Mouse (Mus musculus) layer of hippocampus, adult 9-10 months (tissue): ENCODE data around the gene Ubash3b.

Experiments
- DNase-seq: peaks from one replicate; pipeline ENCODE4 v3.0.0; 2022; ENCODE audit warnings: low spot score

Ubash3b gene

GRCm38 (mm10) chr9:41166886-41167285, 5.4 kb upstream of the Ubash3b start:
- DNase-seq, result no peak

- DNase-seq, result no peak
These were observed 866 bp upstream of the Ubash3b start for GRCm38 (mm10) chr9:41162363-41162762.

- DNase-seq, result no peak
These were observed 841 bp downstream of the Ubash3b start for GRCm38 (mm10) chr9:41160536-41161176.

DNA sequence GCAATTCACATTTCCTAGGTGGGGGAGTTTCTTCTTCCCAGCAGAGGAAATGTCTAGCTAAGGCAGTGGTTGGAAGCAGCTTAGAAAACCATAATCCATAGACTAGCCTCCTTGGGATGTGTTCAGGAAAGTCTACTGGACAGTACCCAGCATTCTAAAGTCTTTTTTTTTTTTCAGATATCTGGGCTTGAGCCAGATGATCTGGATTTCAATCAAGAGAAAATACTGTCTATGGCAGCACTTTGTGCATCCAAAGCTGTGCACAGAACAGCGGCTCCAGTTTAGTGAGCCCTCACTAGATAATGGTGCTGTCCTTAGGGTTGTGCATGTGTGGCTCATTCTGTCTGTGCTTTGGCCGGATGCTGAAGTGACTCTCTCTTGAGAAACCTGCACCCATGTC, 2.3 kb downstream of the Ubash3b start:
- DNase-seq, result no peak

GRCm38 (mm10) chr9:41157872-41158567, 3.5 kb downstream of the Ubash3b start:
- no peak for DNase-seq

DNA sequence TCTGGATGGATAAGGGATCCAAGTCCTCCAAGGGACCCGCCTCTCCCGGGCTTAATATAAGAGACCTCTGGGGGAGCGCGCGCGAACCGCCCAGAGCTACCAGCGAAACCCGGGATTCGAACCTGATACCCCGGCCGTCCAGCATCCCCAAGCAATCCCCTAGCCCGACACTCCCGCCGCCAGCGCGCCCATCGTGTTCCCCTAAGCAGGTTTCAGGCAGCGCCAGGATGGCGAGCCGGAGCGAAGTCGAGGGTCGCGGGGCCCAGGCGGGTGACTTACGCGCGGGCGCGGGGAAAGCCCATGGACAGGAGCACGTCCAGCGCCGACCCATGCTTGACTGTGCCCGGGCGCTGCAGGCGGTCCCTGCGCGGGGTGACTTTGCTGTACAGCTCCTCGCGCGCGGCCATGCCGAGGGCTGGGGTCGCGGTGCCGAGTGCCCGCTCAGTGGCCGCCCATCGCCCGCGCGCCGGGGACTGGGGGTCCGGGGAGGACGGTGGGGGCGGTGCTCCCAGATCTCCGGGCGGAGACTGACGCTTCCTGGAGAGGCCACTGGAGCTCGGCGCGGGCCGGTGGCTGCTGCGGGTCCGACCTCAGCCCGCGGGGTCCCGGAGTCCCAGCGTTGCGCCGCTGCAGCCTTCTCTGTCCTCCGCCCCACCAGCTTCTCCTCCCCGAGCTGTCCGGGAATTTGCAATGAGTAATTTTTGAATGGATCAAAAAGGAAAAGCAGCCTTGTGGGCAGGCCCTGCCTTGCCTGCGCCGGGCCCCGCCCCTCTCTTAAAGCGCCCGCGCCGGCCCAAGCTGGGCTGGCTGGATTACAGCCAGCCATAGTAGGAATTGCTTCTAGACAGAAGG, 4.3 kb downstream of the Ubash3b start:
- no peak for DNase-seq

- DNase-seq, result no peak
These were observed 4.8 kb downstream of the Ubash3b start for GRCm38 (mm10) chr9:41156720-41157019.

GRCm38 (mm10) chr9:41156006-41156719, 5.3 kb downstream of the Ubash3b start:
- no peak for DNase-seq

DNA sequence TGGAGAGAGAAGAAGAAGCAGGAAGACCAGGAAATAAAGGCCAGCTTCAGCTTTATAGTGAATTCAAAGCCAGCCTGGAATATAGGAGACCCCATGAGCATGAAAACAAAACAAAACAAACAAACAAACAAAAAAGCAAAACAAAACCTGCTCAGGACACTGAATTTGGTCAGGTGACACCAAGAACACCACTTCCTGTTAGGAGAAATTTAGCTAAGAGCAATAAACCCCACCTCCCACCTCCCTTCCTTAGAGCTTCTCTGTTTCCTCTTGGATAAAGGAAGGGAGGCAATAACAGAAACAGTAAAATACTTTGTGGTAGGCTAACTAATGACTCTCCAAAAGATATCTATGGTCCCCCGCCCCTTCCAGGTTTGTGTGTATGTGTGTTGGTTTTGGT, 7.5 kb downstream of the Ubash3b start:
- no peak for DNase-seq

- DNase-seq, result no peak
These were observed 8.4 kb downstream of the Ubash3b start for GRCm38 (mm10) chr9:41153050-41153449.

DNA sequence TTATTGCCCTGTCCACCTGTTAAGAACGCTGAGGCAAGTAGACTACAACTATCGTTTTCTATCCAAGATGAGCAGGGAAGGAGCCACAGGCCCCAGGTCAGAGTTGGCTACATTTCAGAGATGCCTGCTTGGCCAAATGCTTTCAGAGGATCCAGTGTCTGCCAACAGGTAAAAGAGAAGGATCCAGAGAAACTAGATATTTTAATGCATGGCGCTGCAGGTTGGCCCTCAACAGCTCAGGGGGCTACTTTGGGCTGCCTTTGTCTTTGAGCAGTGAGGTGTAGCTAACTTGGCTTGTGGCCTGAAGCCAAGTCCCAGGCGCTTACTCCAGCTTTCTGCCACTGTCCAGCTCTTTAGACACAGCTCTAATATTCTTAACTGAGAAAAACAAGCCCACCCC, 10.0 kb downstream of the Ubash3b start:
- DNase-seq, result no peak

- DNase-seq, result no peak
These were observed 11.6 kb downstream of the Ubash3b start for GRCm38 (mm10) chr9:41149896-41150295.

- DNase-seq, result no peak
These were observed 12.3 kb downstream of the Ubash3b start for GRCm38 (mm10) chr9:41149079-41149676.

- no peak for DNase-seq
These were observed 12.9 kb downstream of the Ubash3b start for GRCm38 (mm10) chr9:41148600-41148999.

DNA sequence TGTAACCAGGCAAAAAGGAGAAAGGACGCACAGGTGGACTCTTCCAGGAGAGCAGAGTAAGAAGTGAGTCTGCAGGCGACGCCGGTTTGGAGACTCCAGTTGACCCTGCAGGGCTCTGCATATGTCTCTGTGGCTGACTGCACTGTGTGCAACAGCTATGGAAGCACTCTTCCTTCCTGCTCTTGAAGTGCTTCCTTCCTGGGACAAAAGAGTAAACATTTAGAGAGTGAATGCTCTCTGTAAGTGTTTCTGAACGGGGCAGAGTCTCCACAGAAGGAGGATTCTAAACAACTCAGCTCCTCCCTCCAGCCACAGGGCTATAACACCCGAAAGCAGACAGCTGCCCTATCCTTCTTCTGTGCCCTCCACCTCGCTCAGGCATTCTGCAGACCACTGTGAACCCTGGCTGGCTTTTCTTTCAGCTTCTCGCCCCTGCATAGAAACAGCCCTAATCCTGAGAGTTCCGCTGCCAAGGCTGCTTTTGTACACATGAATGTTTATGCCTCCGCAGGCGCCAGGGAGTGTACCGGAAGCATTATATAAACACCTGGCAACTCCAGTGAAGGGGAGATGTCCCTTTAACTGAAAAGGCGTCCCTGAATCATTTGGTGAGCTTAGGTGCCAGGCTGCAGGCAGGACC, 14.2 kb downstream of the Ubash3b start:
- no peak for DNase-seq

DNA sequence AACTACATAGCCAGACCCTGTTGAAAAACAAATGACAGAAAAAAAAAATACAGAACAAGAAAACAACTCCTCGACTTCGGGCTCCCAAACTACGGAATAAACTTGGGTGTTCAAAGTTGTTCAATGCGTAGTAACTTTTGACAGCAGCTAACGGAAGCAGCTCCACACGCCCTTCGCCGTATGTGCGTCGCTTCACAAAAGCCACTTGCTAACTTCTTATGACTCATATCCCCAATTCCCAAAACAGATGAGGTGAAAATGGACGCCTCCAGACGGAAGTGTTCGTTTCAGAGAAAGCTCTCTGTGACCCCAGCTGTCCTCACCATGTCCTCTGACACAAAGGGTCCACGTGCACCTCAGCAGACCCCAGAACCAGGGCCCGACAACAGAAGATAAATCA, 17.7 kb downstream of the Ubash3b start:
- no peak for DNase-seq

DNA sequence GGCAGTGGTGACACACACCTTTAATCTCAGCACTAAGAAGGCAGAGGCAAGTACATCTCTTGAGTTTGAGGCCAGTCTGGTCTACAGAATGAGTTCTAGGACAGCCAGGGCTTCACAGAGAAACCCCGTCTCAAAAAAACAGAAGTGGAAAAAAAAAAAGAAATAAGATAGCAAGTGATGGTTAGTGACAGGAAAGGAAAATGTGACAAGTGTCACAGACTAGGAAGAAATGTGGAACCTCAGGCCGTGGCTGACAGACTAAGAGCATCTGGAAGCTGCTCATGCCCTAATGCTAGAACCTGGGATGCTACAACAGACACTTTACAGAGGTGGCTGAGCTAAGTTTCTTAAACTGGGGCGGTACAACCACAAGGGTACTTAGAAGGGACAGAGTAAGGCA, 18.4 kb downstream of the Ubash3b start:
- DNase-seq, result no peak

DNA sequence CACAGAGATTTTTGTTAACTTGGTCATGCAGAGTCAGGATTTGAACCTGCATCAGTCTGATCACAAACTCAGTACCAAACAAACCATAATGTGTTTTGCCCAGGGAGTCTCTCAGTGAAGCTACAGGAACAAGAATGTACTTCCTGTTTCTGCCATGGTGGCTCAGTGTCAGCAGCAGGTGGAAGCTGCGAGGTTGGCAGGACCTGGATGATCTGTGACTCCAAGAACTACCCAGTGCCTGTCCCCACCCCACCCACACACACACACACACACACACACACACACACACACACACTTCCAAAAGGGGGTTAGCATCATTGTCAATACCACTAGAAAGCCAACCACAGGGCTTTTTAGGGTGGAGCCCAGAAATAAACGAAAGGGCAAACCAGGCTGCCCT, 20.5 kb downstream of the Ubash3b start:
- DNase-seq, result no peak

DNA sequence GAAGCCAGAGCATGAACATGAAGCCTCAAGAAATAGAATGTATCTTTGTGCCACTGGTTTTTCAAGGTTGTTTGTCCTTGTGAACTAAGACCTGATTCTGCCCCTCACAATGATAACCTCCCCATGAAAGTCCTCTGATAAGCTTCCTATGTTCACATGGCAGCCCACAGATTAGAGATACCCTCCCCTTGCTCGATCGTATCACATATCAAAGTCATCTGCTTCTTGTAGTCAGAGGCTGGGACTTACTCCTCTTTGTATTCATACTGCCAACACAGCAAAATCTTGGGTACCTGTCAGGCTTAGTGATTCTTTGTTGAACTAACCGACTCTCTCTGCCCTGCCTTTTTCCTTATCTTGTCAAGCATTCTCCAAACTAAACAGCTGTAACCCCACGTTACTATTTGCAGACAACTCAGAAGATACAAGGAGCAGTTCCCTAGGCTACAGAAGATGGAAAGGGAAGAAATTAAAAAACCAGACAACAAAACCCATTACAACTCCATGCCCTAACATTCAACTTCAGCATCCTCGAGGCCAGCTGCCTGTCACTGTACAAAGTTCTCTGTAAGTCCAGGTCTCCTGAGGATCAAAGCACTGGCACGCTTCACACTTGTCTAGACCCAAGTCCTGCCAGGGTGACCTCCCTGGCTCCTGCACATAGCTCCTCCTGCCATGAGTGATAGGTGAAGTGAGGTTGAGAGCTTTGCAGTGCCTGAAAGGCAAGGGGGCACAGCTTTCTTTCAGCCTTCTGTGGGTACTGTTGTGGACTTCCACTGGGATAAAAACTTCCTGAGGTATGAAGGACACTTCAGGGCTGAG, 22.3 kb downstream of the Ubash3b start:
- no peak for DNase-seq

DNA sequence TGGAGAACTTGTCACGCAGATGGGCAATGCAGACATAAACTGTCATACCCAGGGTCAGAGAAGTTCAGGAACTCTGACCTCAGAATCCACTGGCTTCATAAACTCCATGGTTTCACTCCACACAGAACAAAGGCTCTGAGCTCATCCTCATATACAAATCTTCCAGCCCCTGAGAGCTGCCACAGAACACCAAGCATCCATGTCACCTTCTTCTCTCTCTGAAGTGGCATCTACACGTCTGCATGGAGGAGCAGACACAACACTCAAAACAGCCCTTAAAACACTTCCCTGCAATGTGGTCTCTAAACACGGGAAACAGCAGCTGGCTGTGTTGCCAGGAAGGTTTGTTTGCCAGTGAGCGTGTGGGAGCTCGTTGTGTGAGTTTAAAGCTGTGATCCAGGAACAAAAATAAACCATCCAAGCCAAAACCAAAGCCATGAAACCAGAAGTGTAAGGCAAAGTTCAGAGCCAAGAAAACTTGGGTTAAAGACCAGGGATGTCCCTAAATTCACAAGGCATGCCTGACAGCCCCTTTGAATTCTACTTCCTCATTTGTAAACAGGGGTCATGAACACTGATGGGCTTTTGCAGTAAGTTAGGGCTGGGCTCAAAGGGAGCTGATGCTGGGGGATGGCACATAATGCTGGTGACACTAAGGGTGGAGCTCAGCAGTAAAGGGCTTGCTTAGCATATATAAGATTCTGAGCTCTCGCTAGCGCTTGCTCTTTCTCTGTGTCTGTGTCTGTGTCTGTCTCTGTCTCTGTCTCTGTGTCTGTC, 24.6 kb downstream of the Ubash3b start:
- no peak for DNase-seq
